Mouse (Mus musculus): ENCODE measurements around the gene Mpp6. TPM values are rescaled to one million over a fixed set of nuclear protein-coding genes. Genes with fewer than 3 reads are reported as not detected.

Gene Mpp6
- polyA plus RNA-seq, 1 experiment from 2014 or later, result 65.4 TPM

- 88% methylated on average over 3 of the region's 3 CpGs for WGBS
- Histone ChIP-seq H3K27me3 (no peaks in the 10 kb centered on the region), H3K27ac (no peak overlapping the region), H3K4me2 (no peak overlapping the region), H3K4me3 (no peak overlapping the region), H3K4me1 (no peaks in the 10 kb centered on the region), H3K9ac (no peak overlapping the region), H3K36me3 (ENCODE audit: poor library complexity, severe bottlenecking) (peaks cover 13% of the 10 kb centered on the region; the same call in 1 of the 2 replicates), H3K9me3 (replicated peaks) (no peaks in the 10 kb centered on the region)
- no peak for ATAC-seq
Measured at GRCm38 (mm10) chr6:50163013-50163412, 53.0 kb downstream of the Mpp6 start.

- no peaks in the 10 kb centered on the region; the same call in 1 of the 2 replicates for H3K9me3 ChIP-seq (replicated peaks)
- WGBS, result 87% methylated on average over 4 of the region's 4 CpGs
Measured at GRCm38 (mm10) chr6:50168821-50169220, 58.8 kb downstream of the Mpp6 start.

GRCm38 (mm10) chr6:50169771-50170170, 59.7 kb downstream of the Mpp6 start:
- H3K9me3 ChIP-seq (replicated peaks), result no peaks in the 10 kb centered on the region; the same call in 1 of the 2 replicates
- no peak overlapping the region for H3K4me2 ChIP-seq
- no peaks in the 10 kb centered on the region for H3K4me1 ChIP-seq
- no peak overlapping the region for H3K9ac ChIP-seq
- H3K27me3 ChIP-seq, result no peaks in the 10 kb centered on the region
- ATAC-seq, result no peak
- H3K36me3 ChIP-seq (ENCODE audit: poor library complexity, severe bottlenecking), result peaks cover 20% of the 10 kb centered on the region
- H3K27ac ChIP-seq, result no peak overlapping the region
- no peak overlapping the region for H3K4me3 ChIP-seq

More at GRCm38 (mm10) chr6:50168821-50169220, 58.8 kb downstream of the Mpp6 start:
- H3K27ac ChIP-seq, result no peak overlapping the region
- H3K36me3 ChIP-seq (ENCODE audit: poor library complexity, severe bottlenecking), result peaks cover 17% of the 10 kb centered on the region
- H3K9ac ChIP-seq, result no peak overlapping the region
- H3K4me1 ChIP-seq, result no peaks in the 10 kb centered on the region
- ATAC-seq, result no peak
- no peak overlapping the region for H3K4me2 ChIP-seq
- no peak overlapping the region for H3K4me3 ChIP-seq
- no peaks in the 10 kb centered on the region for H3K27me3 ChIP-seq

- H3K4me1 ChIP-seq, result no peaks in the 10 kb centered on the region
- no peak overlapping the region for H3K4me2 ChIP-seq
- H3K9ac ChIP-seq, result no peak overlapping the region
- WGBS, result 82% methylated on average over 1 of the region's 1 CpGs
- H3K9me3 ChIP-seq (replicated peaks), result no peaks in the 10 kb centered on the region; the same call in 1 of the 2 replicates
- H3K36me3 ChIP-seq (ENCODE audit: poor library complexity, severe bottlenecking), result peaks cover 16% of the 10 kb centered on the region
- ATAC-seq, result no peak
- H3K27me3 ChIP-seq, result no peaks in the 10 kb centered on the region
- no peak overlapping the region for H3K27ac ChIP-seq
- no peak overlapping the region for H3K4me3 ChIP-seq
Measured at GRCm38 (mm10) chr6:50175736-50176135, 65.7 kb downstream of the Mpp6 start.

- H3K4me2 ChIP-seq, result no peak overlapping the region
- ATAC-seq, result no peak
Measured at GRCm38 (mm10) chr6:50180189-50180588, 70.1 kb downstream of the Mpp6 start.

GRCm38 (mm10) chr6:50187955-50188354, 77.9 kb downstream of the Mpp6 start:
- Histone ChIP-seq H3K9ac (no peak overlapping the region), H3K36me3 (ENCODE audit: poor library complexity, severe bottlenecking) (peaks cover 29% of the 10 kb centered on the region), H3K4me1 (no peaks in the 10 kb centered on the region), H3K4me3 (no peak overlapping the region), H3K27ac (no peak overlapping the region), H3K9me3 (replicated peaks) (no peaks in the 10 kb centered on the region), H3K4me2 (no peak overlapping the region), H3K27me3 (no peaks in the 10 kb centered on the region)
- 90% methylated on average over 4 of the region's 4 CpGs for WGBS
- ATAC-seq, result no peak

More at GRCm38 (mm10) chr6:50180189-50180588, 70.1 kb downstream of the Mpp6 start:
- Histone ChIP-seq H3K4me3 (no peak overlapping the region), H3K4me1 (no peaks in the 10 kb centered on the region), H3K27me3 (no peaks in the 10 kb centered on the region), H3K9ac (no peak overlapping the region), H3K36me3 (ENCODE audit: poor library complexity, severe bottlenecking) (peaks cover 26% of the 10 kb centered on the region), H3K9me3 (replicated peaks) (no peaks in the 10 kb centered on the region), H3K27ac (no peak overlapping the region)
- 69% methylated on average over 4 of the region's 4 CpGs for WGBS

- no peak overlapping the region for H3K9ac ChIP-seq
- H3K4me3 ChIP-seq, result no peak overlapping the region
- H3K27ac ChIP-seq, result no peak overlapping the region
- no peak for ATAC-seq
- H3K9me3 ChIP-seq (replicated peaks), result no peaks in the 10 kb centered on the region
- no peak overlapping the region for H3K4me2 ChIP-seq
- no peaks in the 10 kb centered on the region for H3K4me1 ChIP-seq
- peaks cover 20% of the 10 kb centered on the region for H3K36me3 ChIP-seq (ENCODE audit: poor library complexity, severe bottlenecking)
- no peaks in the 10 kb centered on the region for H3K27me3 ChIP-seq
Measured at GRCm38 (mm10) chr6:50189376-50189775, 79.3 kb downstream of the Mpp6 start.

- H3K27ac ChIP-seq, result no peak overlapping the region
- H3K27me3 ChIP-seq, result no peaks in the 10 kb centered on the region
- no peak overlapping the region for H3K4me2 ChIP-seq
- H3K9me3 ChIP-seq (replicated peaks), result no peaks in the 10 kb centered on the region
- no peak overlapping the region for H3K9ac ChIP-seq
- no peaks in the 10 kb centered on the region for H3K4me1 ChIP-seq
- H3K4me3 ChIP-seq, result no peak overlapping the region
- 89% methylated on average over 3 of the region's 3 CpGs for WGBS
- ATAC-seq, result no peak
- H3K36me3 ChIP-seq (ENCODE audit: poor library complexity, severe bottlenecking), result peaks cover 15% of the 10 kb centered on the region
Measured at GRCm38 (mm10) chr6:50191605-50192004, 81.6 kb downstream of the Mpp6 start.

- ATAC-seq, result no peak
- 78% methylated on average over 1 of the region's 1 CpGs for WGBS
Measured at GRCm38 (mm10) chr6:50192169-50192568, 82.1 kb downstream of the Mpp6 start.

GRCm38 (mm10) chr6:50192822-50193221, 82.8 kb downstream of the Mpp6 start:
- 91% methylated on average over 3 of the region's 3 CpGs for WGBS
- no peak overlapping the region for H3K9ac ChIP-seq
- H3K27me3 ChIP-seq, result no peaks in the 10 kb centered on the region
- no peaks in the 10 kb centered on the region for H3K4me1 ChIP-seq
- ATAC-seq, result no peak
- H3K4me2 ChIP-seq, result no peak overlapping the region
- peaks cover 20% of the 10 kb centered on the region for H3K36me3 ChIP-seq (ENCODE audit: poor library complexity, severe bottlenecking)
- no peaks in the 10 kb centered on the region for H3K9me3 ChIP-seq (replicated peaks)
- H3K4me3 ChIP-seq, result no peak overlapping the region
- no peak overlapping the region for H3K27ac ChIP-seq

More at GRCm38 (mm10) chr6:50192169-50192568, 82.1 kb downstream of the Mpp6 start:
- no peaks in the 10 kb centered on the region for H3K4me1 ChIP-seq
- H3K27me3 ChIP-seq, result no peaks in the 10 kb centered on the region
- H3K27ac ChIP-seq, result no peak overlapping the region
- H3K9me3 ChIP-seq (replicated peaks), result no peaks in the 10 kb centered on the region
- no peak overlapping the region for H3K4me3 ChIP-seq
- no peak overlapping the region for H3K4me2 ChIP-seq
- H3K9ac ChIP-seq, result no peak overlapping the region
- peaks cover 15% of the 10 kb centered on the region for H3K36me3 ChIP-seq (ENCODE audit: poor library complexity, severe bottlenecking)

GRCm38 (mm10) chr6:50193851-50194250, 83.8 kb downstream of the Mpp6 start:
- H3K9me3 ChIP-seq (replicated peaks), result no peaks in the 10 kb centered on the region

GRCm38 (mm10) chr6:50204356-50204755, 94.3 kb downstream of the Mpp6 start:
- no peak overlapping the region for H3K4me3 ChIP-seq
- H3K9me3 ChIP-seq (replicated peaks), result no peaks in the 10 kb centered on the region
- H3K27me3 ChIP-seq, result no peaks in the 10 kb centered on the region
- H3K9ac ChIP-seq, result no peak overlapping the region
- H3K27ac ChIP-seq, result no peak overlapping the region
- no peaks in the 10 kb centered on the region for H3K4me1 ChIP-seq
- no peak for ATAC-seq
- H3K4me2 ChIP-seq, result no peak overlapping the region
- WGBS, result 94% methylated on average over 4 of the region's 4 CpGs
- H3K36me3 ChIP-seq (ENCODE audit: poor library complexity, severe bottlenecking), result peaks cover 9% of the 10 kb centered on the region; the same call in 1 of the 2 replicates

More at GRCm38 (mm10) chr6:50193851-50194250, 83.8 kb downstream of the Mpp6 start:
- no peak overlapping the region for H3K9ac ChIP-seq
- H3K36me3 ChIP-seq (ENCODE audit: poor library complexity, severe bottlenecking), result peaks cover 25% of the 10 kb centered on the region
- WGBS, result 88% methylated on average over 5 of the region's 5 CpGs
- H3K27me3 ChIP-seq, result no peaks in the 10 kb centered on the region
- no peaks in the 10 kb centered on the region for H3K4me1 ChIP-seq
- H3K4me2 ChIP-seq, result no peak overlapping the region
- no peak for ATAC-seq
- H3K27ac ChIP-seq, result no peak overlapping the region
- no peak overlapping the region for H3K4me3 ChIP-seq

- Histone ChIP-seq H3K36me3 (ENCODE audit: poor library complexity, severe bottlenecking) (peaks cover 9% of the 10 kb centered on the region; the same call in 1 of the 2 replicates), H3K27ac (no peak overlapping the region), H3K4me3 (no peak overlapping the region), H3K4me2 (no peak overlapping the region), H3K27me3 (no peaks in the 10 kb centered on the region), H3K9ac (no peak overlapping the region), H3K9me3 (replicated peaks) (no peaks in the 10 kb centered on the region), H3K4me1 (no peaks in the 10 kb centered on the region)
- no peak for ATAC-seq
- WGBS, result 92% methylated on average over 4 of the region's 4 CpGs
Measured at GRCm38 (mm10) chr6:50205093-50205492, 95.1 kb downstream of the Mpp6 start.
